Mouse (Mus musculus) heart, postnatal 0 days (tissue): Measurements from ENCODE around the gene Rab4b.

Experiments
- CTCF ChIP-seq: IDR thresholded peaks from 2 replicates; pipeline ENCODE4 v1.5.1; 2016; ENCODE audit warnings: antibody characterized with exemption, control low read depth, low read depth
- EP300 ChIP-seq: IDR thresholded peaks from 2 replicates; pipeline ENCODE4 v1.6.1; 2016; ENCODE audit warnings: antibody characterized with exemption, low read depth

- TF ChIP-seq EP300 (no peak), CTCF (no peak)
Observed at GRCm38 (mm10) chr7:27198779-27199178, 20.1 kb upstream of the Rab4b start.
